Mouse (Mus musculus) kidney, postnatal 0 days (tissue): ENCODE data around the gene Gskip. TPM values are rescaled to one million over a fixed set of nuclear protein-coding genes. Genes with fewer than 3 reads are reported as not detected.

Experiments
- ATAC-seq: fragments of 200-750 bp; cut with Nextera tagmentation; replicated peaks from 2 replicates; pipeline ENCODE4 v1.8.0; 2017; ENCODE audit warnings: low read depth, moderate number of reproducible peaks, moderate TSS enrichment, moderate library complexity; ENCODE audit not compliant: low FRiP score
- DNase-seq: peaks from one replicate; pipeline ENCODE4 v3.0.0-alpha.2; 2016; ENCODE audit warnings: low spot score
- H3K27ac ChIP-seq: fragments of 300-500 bp; sonication (generic); 2 replicates; pipeline ENCODE4 v1.5.1; 2014; ENCODE audit warnings: mild to moderate bottlenecking
- H3K27me3 ChIP-seq: fragments of 300-500 bp; sonication (generic); 2 replicates; pipeline ENCODE4 v1.6.1; 2014; ENCODE audit warnings: low read length, mixed read lengths; ENCODE audit not compliant: insufficient read depth
- H3K36me3 ChIP-seq: fragments of 300-500 bp; sonication (generic); 2 replicates; pipeline ENCODE4 v1.6.1; 2014; ENCODE audit warnings: low read length, mixed read lengths; ENCODE audit not compliant: insufficient read depth
- H3K4me1 ChIP-seq: fragments of 300-500 bp; sonication (generic); replicated peaks from 2 replicates; pipeline ENCODE4 v1.6.1; 2014; ENCODE audit warnings: antibody characterized with exemption, low read length, mixed read lengths; ENCODE audit not compliant: insufficient read depth
- H3K4me2 ChIP-seq: fragments of 300-500 bp; sonication (generic); 2 replicates; pipeline ENCODE4 v1.6.1; 2014; ENCODE audit warnings: mild to moderate bottlenecking, low read length, moderate library complexity, mixed read lengths
- H3K4me3 ChIP-seq: fragments of 300-500 bp; sonication (generic); replicated peaks from 2 replicates; pipeline ENCODE4 v1.5.1; 2014; ENCODE audit warnings: low read depth, low read length
- H3K9ac ChIP-seq: fragments of 300-500 bp; sonication (generic); 2 replicates; pipeline ENCODE4 v1.6.1; 2014; ENCODE audit warnings: low read depth, low read length
- H3K9me3 ChIP-seq: fragments of 300-500 bp; sonication (generic); replicated peaks from 2 replicates; pipeline ENCODE4 v1.6.1; 2016; ENCODE audit warnings: low read length, inconsistent platforms, mixed read lengths
- CTCF ChIP-seq: IDR thresholded peaks from 2 replicates; pipeline ENCODE4 v1.5.1; 2016; ENCODE audit warnings: antibody characterized with exemption, low read depth, mild to moderate bottlenecking, moderate library complexity
- WGBS: fragments of 180-500 bp; shearing (Covaris S2); extraction: QIAGEN DNeasy Blood & Tissue Kit; methylation state at CpG from one replicate; pipeline ENCODE4 v1.1.7; 2014; 5-methylcytosine and 5-hydroxymethylcytosine counted together
- polyA plus RNA-seq: library from polyadenylated mRNA; unstranded; fragments of >200 nt; fragmentation: Nextera tagmentation; extraction: Ambion mirVana; gene quantifications from 2 replicates; pipeline ENCODE4 v1.2.1, GENCODE M21; 2015

Gene Gskip
- polyA plus RNA-seq, 1 experiment from 2014 or later = 28.5 TPM

- peak; percentile 60 for DNase-seq
- no peak for ATAC-seq
These were observed 43.3 kb downstream of the Gskip start for GRCm38 (mm10) chr12:105727964-105728363.

GRCm38 (mm10) chr12:105730851-105731460 is 46.3 kb downstream of the Gskip start:
- Histone ChIP-seq H3K4me2 (no peak overlapping the region), H3K27ac (no peak overlapping the region), H3K27me3 (no peaks in the 10 kb centered on the region), H3K4me1 (no peaks in the 10 kb centered on the region), H3K9ac (no peak overlapping the region), H3K9me3 (no peaks in the 10 kb centered on the region), H3K36me3 (no peaks in the 10 kb centered on the region), H3K4me3 (no peak overlapping the region)
- ATAC-seq (no peak), DNase-seq (no peak)
- WGBS = 69% methylated on average over 6 of the region's 6 CpGs
- no peak for TF ChIP-seq CTCF

More at GRCm38 (mm10) chr12:105727964-105728363, 43.3 kb downstream of the Gskip start:
- Histone ChIP-seq H3K4me3 (no peak overlapping the region), H3K4me2 (no peak overlapping the region), H3K27me3 (no peaks in the 10 kb centered on the region), H3K9me3 (no peaks in the 10 kb centered on the region), H3K27ac (no peak overlapping the region), H3K4me1 (no peaks in the 10 kb centered on the region), H3K36me3 (no peaks in the 10 kb centered on the region), H3K9ac (no peak overlapping the region)
- WGBS = 30% methylated on average over 8 of the region's 8 CpGs
- peak; percentile 79 for TF ChIP-seq CTCF

- no peaks in the 10 kb centered on the region for H3K36me3 ChIP-seq
- 69% methylated on average over 9 of the region's 9 CpGs for WGBS
- no peak overlapping the region for H3K9ac ChIP-seq
- H3K27me3 ChIP-seq = no peaks in the 10 kb centered on the region
- no peak for TF ChIP-seq CTCF
- H3K9me3 ChIP-seq = no peaks in the 10 kb centered on the region
- H3K4me3 ChIP-seq = no peak overlapping the region
- ATAC-seq = no peak
- DNase-seq = no peak
- H3K4me1 ChIP-seq = no peaks in the 10 kb centered on the region
- H3K4me2 ChIP-seq = no peak overlapping the region
- no peak overlapping the region for H3K27ac ChIP-seq
These were observed 48.9 kb downstream of the Gskip start for GRCm38 (mm10) chr12:105733370-105734159.

- TF ChIP-seq CTCF = no peak
- Histone ChIP-seq H3K27ac (peak overlapping the region; percentile 48), H3K9ac (no peak overlapping the region), H3K4me1 (no peaks in the 10 kb centered on the region), H3K9me3 (no peaks in the 10 kb centered on the region), H3K4me3 (no peak overlapping the region), H3K36me3 (no peaks in the 10 kb centered on the region), H3K27me3 (no peaks in the 10 kb centered on the region), H3K4me2 (no peak overlapping the region)
- DNase-seq (peak; percentile 15), ATAC-seq (peak; percentile 68)
- WGBS = 50% methylated on average over 7 of the region's 7 CpGs
These were observed 50.7 kb downstream of the Gskip start for GRCm38 (mm10) chr12:105735226-105735888.

GRCm38 (mm10) chr12:105735889-105736251 is 51.2 kb downstream of the Gskip start:
- Histone ChIP-seq H3K4me3 (no peak overlapping the region), H3K4me1 (no peaks in the 10 kb centered on the region), H3K4me2 (no peak overlapping the region), H3K27ac (peak overlapping the region; percentile 42), H3K27me3 (no peaks in the 10 kb centered on the region), H3K36me3 (no peaks in the 10 kb centered on the region), H3K9me3 (no peaks in the 10 kb centered on the region), H3K9ac (no peak overlapping the region)
- no peak for TF ChIP-seq CTCF
- DNase-seq = peak; percentile 10
- 69% methylated on average over 6 of the region's 6 CpGs for WGBS
- ATAC-seq = peak; percentile 67

GRCm38 (mm10) chr12:105738316-105739096 is 53.9 kb downstream of the Gskip start:
- Histone ChIP-seq H3K27me3 (no peaks in the 10 kb centered on the region), H3K4me1 (no peaks in the 10 kb centered on the region), H3K27ac (no peak overlapping the region), H3K4me3 (no peak overlapping the region), H3K9me3 (no peaks in the 10 kb centered on the region), H3K9ac (no peak overlapping the region), H3K4me2 (no peak overlapping the region), H3K36me3 (no peaks in the 10 kb centered on the region)
- ATAC-seq (no peak), DNase-seq (no peak)
- no peak for TF ChIP-seq CTCF
- WGBS = 57% methylated on average over 15 of the region's 15 CpGs
